Mouse (Mus musculus) embryonic fibroblast, embryonic 13.5 days (primary cell): ENCODE measurements at regions not wholly inside any gene's neighbourhood (a gene's known extent, or its start where the extent isn't known, plus 50 kb on each side); places are given as distances from the start of the nearest gene placed in this dataset.

Experiments used
- CTCF ChIP-seq: IDR thresholded peaks from 2 replicates; pipeline ENCODE4 v1.5.1; 2011; ENCODE audit warnings: mild to moderate bottlenecking, control low read depth, low read length, moderate library complexity, borderline replicate concordance; ENCODE audit not compliant: insufficient read depth
- POLR2A ChIP-seq: IDR thresholded peaks from 2 replicates; pipeline ENCODE4 v1.6.1; 2011; ENCODE audit warnings: low read depth, mild to moderate bottlenecking, control low read depth, low read length, moderate library complexity

- no peak for TF ChIP-seq POLR2A
- no peak for TF ChIP-seq CTCF
Observed at GRCm38 (mm10) chr9:101710611-101711071, 151.0 kb upstream of the 9630041A04Rik start.
